Mouse (Mus musculus) myocyte (in vitro differentiated cells): ENCODE measurements at regions not wholly inside any gene's neighbourhood (a gene's known extent, or its start where the extent isn't known, plus 50 kb on each side); places are given as distances from the start of the nearest gene placed in this dataset.

Experiments
- CEBPB ChIP-seq: IDR thresholded peaks from 2 replicates; pipeline ENCODE4 v1.6.1; 2011; ENCODE audit warnings: mild to moderate bottlenecking, moderate library complexity; ENCODE audit not compliant: poor library complexity, insufficient read depth, severe bottlenecking
- MAX ChIP-seq: IDR thresholded peaks from one replicate; pipeline ENCODE4 v1.6.1; 2011; ENCODE audit warnings: low read depth, mild to moderate bottlenecking, control low read depth
- MYOD1 ChIP-seq, 3 experiments: IDR thresholded peaks; one replicate each; pipeline ENCODE4 v1.6.1; 2011; ENCODE audit warnings: control low read depth in 2 of 3, low read depth in 2 of 3, mild to moderate bottlenecking in 2 of 3, moderate library complexity in 1 of 3; ENCODE audit not compliant: insufficient read length in 2 of 3, control insufficient read depth in 1 of 3
- POLR2A ChIP-seq: IDR thresholded peaks from one replicate; pipeline ENCODE4 v1.6.1; 2011; ENCODE audit warnings: low read depth, mild to moderate bottlenecking, control low read depth, moderate library complexity; ENCODE audit not compliant: insufficient read length
- POLR2AphosphoS2 ChIP-seq: IDR thresholded peaks from one replicate; pipeline ENCODE4 v1.6.1; 2011; ENCODE audit warnings: low read depth, control low read depth; ENCODE audit not compliant: insufficient read length
- SRF ChIP-seq: IDR thresholded peaks from one replicate; pipeline ENCODE4 v1.6.1; 2011; ENCODE audit warnings: low read depth; ENCODE audit not compliant: control insufficient read depth, insufficient read length
- USF1 ChIP-seq: IDR thresholded peaks from one replicate; pipeline ENCODE4 v1.6.1; 2011; ENCODE audit warnings: low read depth, mild to moderate bottlenecking, control low read depth, moderate library complexity

GRCm38 (mm10) chr13:107588399-107589002, 455.7 kb upstream of the Smim15 start:
- TF ChIP-seq POLR2A (no peak), MAX (no peak), SRF (no peak), MYOD1 (IDR thresholded peaks at IDR 0.05; ENCODE audit: control insufficient read depth in 1 of 3, insufficient read length in 2 of 3, low read depth in 2 of 3) (no peak), CEBPB (no peak), USF1 (no peak), POLR2AphosphoS2 (no peak)
